Comparison of ENCODE assay signal across 25 mouse cellular contexts in genomic region chr19:28211630-28212029, GRCm38 (mm10).
"Had no signal": no experiment of that assay in that cellular context is flagged by ENCODE, and none has a peak within 500 bp of the region (broad histone marks: within the 10 kb centered on the region; RNA-seq: fewer than 3 reads in every experiment).

No protein-coding gene starts in this region.

- H3K9me3 ChIP-seq: heart, embryonic 10.5 days; heart, embryonic 15.5 days; hindbrain, embryonic 15.5 days; kidney, embryonic 15.5 days; limb, embryonic 15.5 days; liver, embryonic 12.5 days had no signal

- H3K27ac ChIP-seq: gastrocnemius, adult 2 months; heart, embryonic 10.5 days; heart, embryonic 13.5 days; heart, embryonic 15.5 days; hindbrain, embryonic 13.5 days; hindbrain, embryonic 15.5 days; hindbrain, postnatal 0 days; kidney, embryonic 15.5 days; kidney, postnatal 0 days; limb, embryonic 13.5 days; limb, embryonic 15.5 days; liver, embryonic 12.5 days had no signal

- ATAC-seq: forebrain, postnatal 0 days; hindbrain, postnatal 0 days; liver, embryonic 12.5 days had no signal

- H3K4me3 ChIP-seq: gastrocnemius, adult 2 months; heart, embryonic 10.5 days; heart, embryonic 13.5 days; heart, embryonic 15.5 days; hindbrain, embryonic 13.5 days; hindbrain, embryonic 15.5 days; kidney, embryonic 15.5 days; limb, embryonic 13.5 days; limb, embryonic 15.5 days; liver, embryonic 12.5 days had no signal

- DNase-seq: forebrain, postnatal 0 days; gastrocnemius, adult 2 months; gastrocnemius, postnatal 10 days; gastrocnemius, postnatal 25 days; heart, adult 18-20 months; heart, postnatal 14 days; heart, postnatal 36 days; kidney, adult 18-20 months; kidney, adult 9 months; kidney, postnatal 14 days; kidney, postnatal 36 days; layer of hippocampus, adult 9-11 months; layer of hippocampus, postnatal 36 days; left cerebral cortex, postnatal 4 days had no signal

- H3K4me1 ChIP-seq: heart, embryonic 10.5 days; heart, embryonic 13.5 days; heart, embryonic 15.5 days; hindbrain, embryonic 13.5 days; hindbrain, embryonic 15.5 days; kidney, embryonic 15.5 days; limb, embryonic 13.5 days; limb, embryonic 15.5 days; liver, embryonic 12.5 days had no signal

- H3K9ac ChIP-seq: forebrain, postnatal 0 days; heart, embryonic 13.5 days; heart, embryonic 15.5 days; hindbrain, embryonic 13.5 days; hindbrain, embryonic 15.5 days; kidney, embryonic 15.5 days; limb, embryonic 13.5 days; limb, embryonic 15.5 days; liver, embryonic 12.5 days had no signal

- H3K36me3 ChIP-seq: heart, embryonic 10.5 days; heart, embryonic 13.5 days; heart, embryonic 15.5 days; hindbrain, embryonic 13.5 days; hindbrain, embryonic 15.5 days; kidney, embryonic 15.5 days; limb, embryonic 13.5 days; limb, embryonic 15.5 days; liver, embryonic 12.5 days had no signal

- H3K4me2 ChIP-seq: heart, embryonic 13.5 days; heart, embryonic 15.5 days; hindbrain, embryonic 13.5 days; hindbrain, embryonic 15.5 days; kidney, embryonic 15.5 days; limb, embryonic 13.5 days; limb, embryonic 15.5 days; liver, embryonic 12.5 days had no signal

- H3K27me3 ChIP-seq: heart, embryonic 13.5 days; heart, embryonic 15.5 days; hindbrain, embryonic 13.5 days; hindbrain, embryonic 15.5 days; kidney, embryonic 15.5 days; limb, embryonic 13.5 days; limb, embryonic 15.5 days; liver, embryonic 12.5 days had no signal
